Mouse (Mus musculus) mesoderm, embryonic 11.5 days (tissue): ENCODE results near the gene Gm17677.

Source experiments
- DNase-seq: peaks from one replicate; pipeline ENCODE4 v3.0.0-alpha.2; 2012; ENCODE audit warnings: low read depth, low spot score

Gm17677 gene

DNA sequence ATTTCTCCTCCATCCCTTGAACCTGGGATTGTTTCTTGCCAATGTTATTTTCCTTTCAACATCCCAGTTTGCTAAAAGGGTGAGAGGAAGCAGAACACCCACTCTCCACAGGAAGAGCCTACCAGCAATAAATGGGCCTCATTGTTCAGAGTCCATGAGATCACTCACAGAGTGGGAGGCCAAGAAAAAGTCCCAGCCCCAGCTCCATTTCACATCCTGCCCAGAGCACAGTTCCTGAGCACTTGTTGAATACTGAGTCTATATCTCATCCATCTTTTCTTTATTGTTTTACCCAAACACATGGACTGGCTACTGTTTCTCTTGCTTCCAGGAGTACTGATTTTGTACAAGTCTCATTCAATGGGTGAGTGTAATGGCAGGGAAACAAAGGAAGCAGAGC, at the start of gene Gm17677:
TSS of gene Gm17677 (plus strand) at position 301 of the 400 bp plus-strand sequence.
- DNase-seq: no peak

DNA sequence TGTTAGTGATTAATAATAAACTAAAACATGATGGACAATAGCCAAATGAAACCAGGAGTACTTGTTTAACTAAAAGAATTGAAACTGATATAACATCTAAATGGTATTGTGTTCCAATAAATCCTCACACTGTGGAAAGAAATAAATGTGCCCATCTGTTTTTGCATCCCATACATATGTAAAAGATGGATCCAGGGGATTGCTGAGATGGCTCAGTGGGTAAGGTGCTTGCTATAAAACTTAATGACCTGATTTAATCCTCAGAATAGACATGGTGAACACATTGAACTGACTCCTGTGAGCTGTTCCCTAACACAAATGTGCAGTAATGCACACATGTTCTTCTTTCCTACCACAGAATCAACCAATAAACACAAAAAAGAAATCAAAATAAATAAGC, 48.9 kb upstream of the Gm17677 start:
- no peak for DNase-seq

DNA sequence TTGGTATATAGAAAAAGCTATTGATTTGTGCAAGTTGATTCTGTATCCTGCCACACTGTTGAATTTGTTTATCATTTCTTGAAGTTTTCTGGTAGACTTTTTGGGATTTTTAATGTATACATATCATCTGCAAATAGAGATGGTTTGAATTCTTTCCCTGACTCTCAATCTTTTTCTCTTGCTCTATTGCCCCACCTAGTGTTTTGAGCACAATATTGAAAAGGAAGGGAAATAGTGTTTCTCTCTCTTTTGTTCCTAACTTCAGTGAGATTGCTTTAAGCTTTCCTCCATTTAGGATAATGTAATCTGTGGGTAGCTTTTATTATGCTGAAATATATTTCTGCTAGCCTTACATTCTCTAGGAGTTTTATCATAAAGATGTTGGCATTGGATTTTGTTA, 33.6 kb upstream of the Gm17677 start:
- DNase-seq: no peak

DNA sequence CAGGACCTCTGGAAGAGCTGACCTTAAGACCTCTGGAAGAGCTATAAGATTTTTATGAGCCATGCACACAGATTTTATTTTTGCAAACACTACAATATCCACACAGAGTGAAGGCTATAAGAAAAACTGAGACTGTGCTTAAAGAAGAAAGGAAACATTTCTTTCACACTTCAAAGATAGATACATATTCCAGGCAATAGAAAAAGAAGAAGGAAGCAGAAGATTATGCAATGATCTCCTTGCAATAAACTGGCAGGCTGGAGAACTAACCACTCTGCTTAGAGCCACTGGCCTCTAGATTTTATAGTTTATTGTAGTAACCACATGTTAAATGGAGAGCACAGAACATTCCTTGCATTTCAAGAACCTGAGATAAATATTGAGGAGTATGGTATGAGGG, 16.0 kb downstream of the Gm17677 start:
- no peak for DNase-seq

GRCm38 (mm10) chr9:35778009-35778408, 37.2 kb downstream of the Gm17677 start, which contains the start of gene Gm17727:
Gm17727 (minus strand) TSS chr9:35778109.
- DNase-seq: no peak

DNA sequence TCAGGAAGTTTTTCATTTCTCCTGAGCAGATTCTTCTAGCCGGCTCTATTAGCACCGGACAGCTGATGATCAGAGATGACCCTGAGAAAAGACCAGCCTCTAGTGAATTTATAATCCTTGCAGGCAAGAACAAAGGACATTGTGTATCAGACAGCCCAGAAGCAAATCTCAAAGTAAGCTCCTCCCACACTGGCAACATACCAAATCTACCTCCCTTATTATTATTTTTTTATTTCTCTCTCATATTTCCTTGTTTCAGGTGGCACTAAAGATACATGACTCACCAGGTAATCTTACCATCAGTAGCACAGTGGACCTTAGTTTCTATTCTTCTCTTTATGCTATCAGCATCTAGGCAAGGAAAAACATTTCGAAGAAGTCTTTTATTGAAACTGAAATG, 49.2 kb downstream of the Gm17677 start, which contains the start of the genes Gm27235 and D730048I06Rik:
TSS of gene Gm27235 (minus strand) at position 101 of the 400 bp plus-strand sequence.
TSS of gene D730048I06Rik (minus strand) at position 112 of the 400 bp plus-strand sequence.
- no peak for DNase-seq
